Mouse (Mus musculus) embryonic fibroblast, embryonic 13.5 days (primary cell): ENCODE results near the gene Unk.

ENCODE experiments used
- CTCF ChIP-seq: IDR thresholded peaks from 2 replicates; pipeline ENCODE4 v1.5.1; 2011; ENCODE audit warnings: mild to moderate bottlenecking, control low read depth, low read length, moderate library complexity, borderline replicate concordance; ENCODE audit not compliant: insufficient read depth
- POLR2A ChIP-seq: IDR thresholded peaks from 2 replicates; pipeline ENCODE4 v1.6.1; 2011; ENCODE audit warnings: low read depth, mild to moderate bottlenecking, control low read depth, low read length, moderate library complexity

DNA sequence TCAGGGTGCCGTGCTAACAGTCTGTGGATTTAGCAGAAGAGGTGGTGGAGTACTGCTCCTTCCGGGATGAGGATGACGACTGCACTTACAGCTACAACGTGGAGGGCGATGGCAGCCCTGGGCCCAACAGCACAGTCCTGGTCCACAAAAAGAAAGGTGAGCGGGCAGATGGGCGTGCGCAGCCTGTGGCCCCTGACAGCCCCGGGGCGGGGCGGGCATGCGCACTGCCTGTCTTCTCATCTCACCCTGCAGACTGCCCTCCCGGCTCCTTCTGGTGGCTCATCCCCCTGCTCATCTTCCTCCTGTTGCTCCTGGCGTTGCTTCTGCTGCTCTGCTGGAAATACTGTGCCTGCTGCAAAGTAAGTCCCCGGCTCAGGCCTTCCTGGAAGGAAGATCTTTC, 40.4 kb upstream of the Unk start:
- TF ChIP-seq CTCF, result no peak
- no peak for TF ChIP-seq POLR2A
